Mouse (Mus musculus) cerebellum, adult 2 months (tissue): ENCODE measurements around the gene Myo16.

Source experiments
- CTCF ChIP-seq: fragments of 200-500 bp; IDR thresholded peaks from 2 replicates; pipeline ENCODE4 v1.5.1; 2011; ENCODE audit warnings: low read depth, mild to moderate bottlenecking, control low read depth, low read length, moderate library complexity, borderline replicate concordance; ENCODE audit not compliant: insufficient read depth
- POLR2A ChIP-seq: fragments of 200-500 bp; IDR thresholded peaks from 2 replicates; pipeline ENCODE4 v1.6.1; 2011; ENCODE audit warnings: low read length, control low read depth, borderline replicate concordance; ENCODE audit not compliant: insufficient read depth

DNA sequence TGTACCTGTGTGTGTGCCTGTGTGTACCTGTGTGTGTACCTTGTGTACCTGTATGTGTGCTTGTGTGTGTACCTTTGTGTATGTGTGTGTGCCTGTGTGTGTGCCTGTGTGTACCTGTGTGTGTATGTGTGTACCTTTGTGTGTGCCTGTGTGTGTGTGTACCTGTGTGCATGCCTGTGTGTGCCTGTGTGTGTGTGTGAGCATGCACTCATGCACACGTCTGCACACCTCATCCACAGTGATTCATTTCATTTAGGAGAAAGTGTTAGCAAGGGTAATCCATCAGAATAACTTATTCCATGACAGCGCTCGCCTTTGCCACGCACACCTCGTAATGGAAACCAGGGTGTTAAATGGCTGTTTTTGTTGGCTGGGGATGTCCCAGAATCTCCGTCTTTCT is 36.9 kb downstream of the Myo16 start:
- TF ChIP-seq CTCF (no peak), POLR2A (no peak)
